25 mouse cellular contexts compared by ENCODE assay signal in genomic region chr1:51681872-51682271, GRCm38 (mm10).
"Had no signal": no experiment of that assay in that cellular context is flagged by ENCODE, and none has a peak within 500 bp of the region (broad histone marks: within the 10 kb centered on the region; RNA-seq: fewer than 3 reads in every experiment).

No protein-coding gene starts in this region.

- ATAC-seq: hindbrain, postnatal 0 days; intestine, postnatal 0 days had no signal

- H3K9me3 ChIP-seq: heart, embryonic 13.5 days; heart, embryonic 15.5 days; hindbrain, embryonic 13.5 days; hindbrain, embryonic 15.5 days; limb, embryonic 10.5 days; limb, embryonic 12.5 days; liver, embryonic 13.5 days had no signal

- DNase-seq: gastrocnemius, postnatal 14 days; gastrocnemius, postnatal 36 days; heart, adult 11 months; heart, adult 2 months; heart, postnatal 14 days; heart, postnatal 36 days; kidney, adult 18-20 months; kidney, adult 8-10 months; kidney, postnatal 10 days; kidney, postnatal 25 days; kidney, postnatal 4 days; liver; liver, embryonic 13.5 days had no signal

- H3K4me1 ChIP-seq: heart, embryonic 13.5 days; heart, embryonic 15.5 days; hindbrain, embryonic 13.5 days; hindbrain, embryonic 15.5 days; liver, embryonic 13.5 days had no signal

- H3K27ac ChIP-seq: heart, adult 2 months; heart, embryonic 13.5 days; heart, embryonic 15.5 days; hindbrain, embryonic 13.5 days; hindbrain, embryonic 15.5 days; hindbrain, postnatal 0 days; layer of hippocampus, adult 2 months; left cerebral cortex, adult 2 months; limb, embryonic 10.5 days; limb, embryonic 12.5 days; liver, embryonic 13.5 days had no signal

- H3K27me3 ChIP-seq: heart, embryonic 13.5 days; heart, embryonic 15.5 days; hindbrain, embryonic 13.5 days; hindbrain, embryonic 15.5 days; limb, embryonic 12.5 days; liver, embryonic 13.5 days had no signal

- H3K4me3 ChIP-seq: heart, adult 2 months; heart, embryonic 13.5 days; heart, embryonic 15.5 days; hindbrain, embryonic 13.5 days; hindbrain, embryonic 15.5 days; layer of hippocampus, adult 2 months; left cerebral cortex, adult 2 months; limb, embryonic 10.5 days; limb, embryonic 12.5 days; liver, embryonic 13.5 days had no signal

- H3K36me3 ChIP-seq: heart, embryonic 13.5 days; heart, embryonic 15.5 days; hindbrain, embryonic 13.5 days; hindbrain, embryonic 15.5 days; limb, embryonic 10.5 days; limb, embryonic 12.5 days; liver, embryonic 13.5 days had no signal

- H3K4me2 ChIP-seq: heart, embryonic 11.5 days; heart, embryonic 13.5 days; heart, embryonic 15.5 days; hindbrain, embryonic 13.5 days; hindbrain, embryonic 15.5 days; limb, embryonic 12.5 days; liver, embryonic 11.5 days; liver, embryonic 13.5 days had no signal

- H3K9ac ChIP-seq: heart, embryonic 13.5 days; heart, embryonic 15.5 days; hindbrain, embryonic 13.5 days; hindbrain, embryonic 15.5 days; limb, embryonic 12.5 days; liver, embryonic 13.5 days had no signal
